Mouse (Mus musculus): Measurements from ENCODE around the gene Tcstv3. TPM values are rescaled to one million over a fixed set of nuclear protein-coding genes. Genes with fewer than 3 reads are reported as not detected.
"Not testable (repeated sequence)": the region's sequence is repeated elsewhere in the genome, so short reads cannot be mapped to it uniquely, and the experiment has no call there.

The Tcstv3 gene
- polyA plus RNA-seq (2015; fragmentation: Nextera tagmentation; extraction: Ambion mirVana) = not detected in 2 replicates

GRCm38 (mm10) chr13:120316578-120316977 is at the start of gene Tcstv3:
TSS of gene Tcstv3 (plus strand) at chr13:120316878.
- not testable (repeated sequence) for ATAC-seq; H3K4me1 ChIP-seq (replicated peaks); H3K9me3 ChIP-seq; H3K27me3 ChIP-seq; H3K9ac ChIP-seq (replicated peaks); H3K36me3 ChIP-seq; H3K4me2 ChIP-seq (replicated peaks); H3K4me3 ChIP-seq (replicated peaks); H3K27ac ChIP-seq
- 79% methylated on average over 3 of the region's 3 CpGs for WGBS

- not testable (repeated sequence) for H3K9me3 ChIP-seq
- 28% methylated on average over 2 of the region's 2 CpGs for WGBS
These were observed 38.8 kb upstream of the Tcstv3 start for GRCm38 (mm10) chr13:120277837-120278236.

GRCm38 (mm10) chr13:120278784-120279183 is 37.9 kb upstream of the Tcstv3 start:
- H3K4me2 ChIP-seq (replicated peaks) = no peak overlapping the region
- no peak for ATAC-seq
- H3K27me3 ChIP-seq = no peaks in the 10 kb centered on the region
- no peaks in the 10 kb centered on the region for H3K4me1 ChIP-seq (replicated peaks)
- H3K36me3 ChIP-seq = no peaks in the 10 kb centered on the region
- 92% methylated on average over 9 of the region's 9 CpGs for WGBS
- no peak overlapping the region for H3K9ac ChIP-seq (replicated peaks)
- H3K27ac ChIP-seq = no peak overlapping the region
- no peak overlapping the region for H3K4me3 ChIP-seq (replicated peaks)
- H3K9me3 ChIP-seq = no peaks in the 10 kb centered on the region

More at GRCm38 (mm10) chr13:120277837-120278236, 38.8 kb upstream of the Tcstv3 start:
- H3K27me3 ChIP-seq; H3K4me2 ChIP-seq (replicated peaks); H3K4me1 ChIP-seq (replicated peaks); H3K9ac ChIP-seq (replicated peaks); H3K27ac ChIP-seq; H3K4me3 ChIP-seq (replicated peaks); ATAC-seq; H3K36me3 ChIP-seq: not testable (repeated sequence)

- Histone ChIP-seq H3K9me3 (no peaks in the 10 kb centered on the region), H3K36me3 (no peaks in the 10 kb centered on the region), H3K4me3 (replicated peaks) (no peak overlapping the region), H3K4me2 (replicated peaks) (no peak overlapping the region), H3K27me3 (no peaks in the 10 kb centered on the region), H3K4me1 (replicated peaks) (no peaks in the 10 kb centered on the region), H3K27ac (no peak overlapping the region), H3K9ac (replicated peaks) (no peak overlapping the region)
- no peak for ATAC-seq
- WGBS = 67% methylated on average over 1 of the region's 1 CpGs
These were observed 17.3 kb upstream of the Tcstv3 start for GRCm38 (mm10) chr13:120299324-120299894.

GRCm38 (mm10) chr13:120299991-120300442 is 16.7 kb upstream of the Tcstv3 start, which contains the start of gene BC147527:
TSS of gene BC147527 (plus strand) at chr13:120300392.
- no peak for ATAC-seq
- Histone ChIP-seq H3K36me3 (no peaks in the 10 kb centered on the region), H3K4me1 (replicated peaks) (no peaks in the 10 kb centered on the region), H3K27me3 (no peaks in the 10 kb centered on the region), H3K4me3 (replicated peaks) (no peak within 1 kb of the TSS), H3K27ac (no peak within 1 kb of the TSS), H3K4me2 (replicated peaks) (no peak within 1 kb of the TSS), H3K9me3 (no peaks in the 10 kb centered on the region), H3K9ac (replicated peaks) (no peak within 1 kb of the TSS)
- WGBS = 54% methylated on average over 2 of the region's 2 CpGs

GRCm38 (mm10) chr13:120300853-120301252 is 15.8 kb upstream of the Tcstv3 start:
- Histone ChIP-seq H3K9me3 (no peaks in the 10 kb centered on the region), H3K9ac (replicated peaks) (no peak overlapping the region), H3K36me3 (no peaks in the 10 kb centered on the region), H3K27ac (no peak overlapping the region), H3K27me3 (no peaks in the 10 kb centered on the region), H3K4me1 (replicated peaks) (no peaks in the 10 kb centered on the region), H3K4me3 (replicated peaks) (no peak overlapping the region), H3K4me2 (replicated peaks) (no peak overlapping the region)
- no peak for ATAC-seq
- WGBS = 83% methylated on average over 4 of the region's 4 CpGs

- Histone ChIP-seq H3K4me1 (replicated peaks) (no peaks in the 10 kb centered on the region), H3K36me3 (no peaks in the 10 kb centered on the region), H3K4me2 (replicated peaks) (no peak overlapping the region), H3K27me3 (no peaks in the 10 kb centered on the region), H3K9ac (replicated peaks) (no peak overlapping the region), H3K27ac (no peak overlapping the region), H3K9me3 (no peaks in the 10 kb centered on the region), H3K4me3 (replicated peaks) (no peak overlapping the region)
- no peak for ATAC-seq
- WGBS = 78% methylated on average over 4 of the region's 4 CpGs
These were observed 5.9 kb upstream of the Tcstv3 start for GRCm38 (mm10) chr13:120310749-120311148.

- no peak for ATAC-seq
- Histone ChIP-seq H3K4me2 (replicated peaks) (no peak overlapping the region), H3K4me3 (replicated peaks) (no peak overlapping the region), H3K4me1 (replicated peaks) (no peaks in the 10 kb centered on the region), H3K27me3 (no peaks in the 10 kb centered on the region), H3K9me3 (no peaks in the 10 kb centered on the region), H3K9ac (replicated peaks) (no peak overlapping the region), H3K27ac (no peak overlapping the region), H3K36me3 (no peaks in the 10 kb centered on the region)
- WGBS = 44% methylated on average over 14 of the region's 14 CpGs
These were observed 3.1 kb upstream of the Tcstv3 start for GRCm38 (mm10) chr13:120313584-120313983.

GRCm38 (mm10) chr13:120320183-120320582 is 3.5 kb downstream of the Tcstv3 start:
- no peaks in the 10 kb centered on the region for H3K4me1 ChIP-seq (replicated peaks)
- no peaks in the 10 kb centered on the region for H3K27me3 ChIP-seq
- H3K27ac ChIP-seq = no peak overlapping the region
- no peaks in the 10 kb centered on the region for H3K9me3 ChIP-seq
- no peaks in the 10 kb centered on the region for H3K36me3 ChIP-seq
- H3K4me2 ChIP-seq (replicated peaks) = no peak overlapping the region
- H3K4me3 ChIP-seq (replicated peaks) = no peak overlapping the region
- ATAC-seq = no peak
- 66% methylated on average over 3 of the region's 3 CpGs for WGBS
- H3K9ac ChIP-seq (replicated peaks) = no peak overlapping the region

- ATAC-seq = no peak
- H3K9ac ChIP-seq (replicated peaks) = no peak overlapping the region
- H3K9me3 ChIP-seq = no peaks in the 10 kb centered on the region
- no peak overlapping the region for H3K27ac ChIP-seq
- no peak overlapping the region for H3K4me3 ChIP-seq (replicated peaks)
- H3K27me3 ChIP-seq = no peaks in the 10 kb centered on the region
- no peaks in the 10 kb centered on the region for H3K36me3 ChIP-seq
- no peak overlapping the region for H3K4me2 ChIP-seq (replicated peaks)
- WGBS = 94% methylated on average over 1 of the region's 1 CpGs
- no peaks in the 10 kb centered on the region for H3K4me1 ChIP-seq (replicated peaks)
These were observed 4.0 kb downstream of the Tcstv3 start for GRCm38 (mm10) chr13:120320721-120321120.

Other genes with a start within 250 kb of the Tcstv3 start
- not detected in 2 replicates for gene Gm20767, start 176.6 kb upstream of the Tcstv3 start, polyA plus RNA-seq (2015; fragmentation: Nextera tagmentation; extraction: Ambion mirVana)
- not detected in 2 replicates for gene Gm21818, start 144.4 kb upstream of the Tcstv3 start, polyA plus RNA-seq (2015; fragmentation: Nextera tagmentation; extraction: Ambion mirVana)
- gene Gm21762, start 100.9 kb upstream of the Tcstv3 start, polyA plus RNA-seq (2015; fragmentation: Nextera tagmentation; extraction: Ambion mirVana) = not detected in 2 replicates
- not detected in 2 replicates for gene Gm21731, start 77.8 kb upstream of the Tcstv3 start, polyA plus RNA-seq (2015; fragmentation: Nextera tagmentation; extraction: Ambion mirVana)
- gene AF067061, start 53.8 kb upstream of the Tcstv3 start, polyA plus RNA-seq (2015; fragmentation: Nextera tagmentation; extraction: Ambion mirVana) = not detected in 2 replicates
- gene BC147527, start 16.5 kb upstream of the Tcstv3 start, polyA plus RNA-seq (2015; fragmentation: Nextera tagmentation; extraction: Ambion mirVana) = 0.13 TPM in 1 of 2 replicates, not detected in the other